Mouse (Mus musculus) cortical plate, adult 2 months (tissue): ENCODE data around the gene Olfr1133.

ENCODE experiments used
- CTCF ChIP-seq: fragments of 200-500 bp; IDR thresholded peaks from 2 replicates; pipeline ENCODE4 v1.5.1; 2011; ENCODE audit warnings: mild to moderate bottlenecking, control low read depth, low read length; ENCODE audit not compliant: insufficient read depth; ENCODE audit errors: extremely low read depth
- POLR2A ChIP-seq: fragments of 200-500 bp; IDR thresholded peaks from 2 replicates; pipeline ENCODE4 v1.6.1; 2011; ENCODE audit warnings: mild to moderate bottlenecking, low read length, control low read depth; ENCODE audit not compliant: insufficient read depth; ENCODE audit errors: extremely low read depth

DNA sequence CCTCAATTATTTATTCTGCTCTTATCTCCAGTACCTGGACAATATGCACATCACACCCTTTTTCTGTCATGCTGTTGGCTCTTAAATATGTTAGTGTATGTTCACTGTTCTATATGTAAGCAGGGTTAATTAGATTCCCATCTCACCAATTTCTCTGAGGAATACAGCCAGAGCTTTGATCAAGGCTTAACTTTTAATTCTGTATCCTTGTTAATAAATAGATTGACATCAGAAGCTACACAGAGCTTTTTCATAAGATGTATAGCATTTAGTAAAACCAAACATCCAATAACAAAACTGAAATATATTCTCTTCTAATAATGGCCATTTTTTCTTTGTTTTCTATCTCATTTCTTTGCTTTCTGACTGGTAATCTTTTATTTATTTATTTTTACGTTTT is 26.4 kb upstream of the Olfr1133 start, which contains the start of gene Olfr1135:
- no peak for TF ChIP-seq CTCF
- no peak for TF ChIP-seq POLR2A
